In the genomic region with DNA sequence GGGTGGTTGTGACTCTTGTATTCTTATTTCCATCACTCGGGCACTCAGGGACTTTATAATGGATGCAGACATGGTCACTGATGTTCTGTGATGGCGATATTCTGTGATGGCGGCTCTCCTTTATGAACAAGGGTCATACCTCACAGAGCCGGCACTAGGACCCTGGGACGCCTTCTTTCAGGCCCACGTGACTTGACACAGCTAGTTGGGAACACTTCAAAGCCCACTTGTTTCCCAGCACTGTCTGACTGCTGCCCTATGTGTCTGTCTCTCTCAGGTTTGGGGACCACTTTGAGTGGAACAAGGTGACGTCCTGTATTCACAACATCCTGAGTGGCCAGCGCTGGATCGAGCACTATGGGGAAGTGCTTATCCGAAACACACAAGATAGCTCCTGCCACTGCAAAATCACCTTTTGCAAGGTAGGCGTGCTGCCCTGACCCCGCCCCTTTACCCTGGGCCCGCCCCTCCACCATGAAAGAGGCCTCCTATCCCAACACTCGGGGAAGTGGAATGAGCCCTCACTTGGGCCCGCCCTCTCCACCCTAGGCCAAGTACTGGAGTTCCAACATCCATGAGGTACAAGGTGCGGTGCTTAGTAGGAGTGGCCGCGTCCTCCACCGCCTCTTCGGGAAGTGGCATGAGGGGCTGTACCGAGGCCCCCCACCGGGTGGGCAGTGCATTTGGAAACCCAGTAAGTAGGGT, we compare ENCODE assay signal across 15 mouse cellular contexts. TPM values are rescaled to one million over a fixed set of nuclear protein-coding genes. Genes with fewer than 3 reads are reported as not detected.
A peak's percentile ranks its signal among the peaks of the same experiment; 100 is the strongest.
DNase-seq lines count a peak whose midpoint lies in the region; ATAC-seq lines count a peak whose summit lies in the region.
"Had no signal": no experiment of that assay in that cellular context is flagged by ENCODE, and none has a peak within 500 bp of the region (broad histone marks: within the 10 kb centered on the region; RNA-seq: fewer than 3 reads in every experiment).

No protein-coding gene starts in this region.

- 40% methylated on average over 22 of the region's 22 CpGs for WGBS in limb, embryonic 11.5 days
- WGBS in limb, embryonic 10.5 days = 44% methylated on average over 22 of the region's 22 CpGs
- 48% methylated on average over 22 of the region's 22 CpGs for WGBS in neural tube, embryonic 15.5 days
- WGBS in embryonic facial prominence, embryonic 10.5 days = 45% methylated on average over 22 of the region's 22 CpGs

- no peaks in the 10 kb centered on the region for H3K9me3 ChIP-seq in limb, embryonic 11.5 days (ENCODE audit: control insufficient read depth, low read length)
- no peaks in the 10 kb centered on the region for H3K9me3 ChIP-seq in limb, embryonic 10.5 days (replicated peaks)
- no peaks in the 10 kb centered on the region for H3K9me3 ChIP-seq in neural tube, embryonic 15.5 days (replicated peaks)
- H3K9me3 ChIP-seq in embryonic facial prominence, embryonic 10.5 days = no peaks in the 10 kb centered on the region
- H3K9me3 ChIP-seq: embryonic facial prominence, embryonic 13.5 days; liver, embryonic 15.5 days; neural tube, embryonic 12.5 days; stomach, embryonic 15.5 days had no signal

- H3K4me2 ChIP-seq in limb, embryonic 11.5 days (ENCODE audit: low read depth, severe bottlenecking) = no peak overlapping the region
- H3K4me2 ChIP-seq in neural tube, embryonic 15.5 days = 0 out of 2 replicates have a peak overlapping the region, but pooled peaks have one; percentile 9
- H3K4me2 ChIP-seq: embryonic facial prominence, embryonic 13.5 days; liver, embryonic 15.5 days; neural tube, embryonic 12.5 days; stomach, embryonic 15.5 days had no signal

- H3K4me3 ChIP-seq in limb, embryonic 11.5 days (ENCODE audit: low read depth, low read length) = no peak overlapping the region
- H3K4me3 ChIP-seq in limb, embryonic 10.5 days = no peak overlapping the region; the same call in 1 of the 2 replicates
- H3K4me3 ChIP-seq in neural tube, embryonic 15.5 days (replicated peaks) = no peak overlapping the region
- H3K4me3 ChIP-seq in embryonic facial prominence, embryonic 10.5 days = 0 out of 2 replicates have a peak overlapping the region, but pooled peaks have one; percentile 25
- H3K4me3 ChIP-seq: embryonic facial prominence, embryonic 13.5 days; liver, embryonic 15.5 days; neural tube, embryonic 12.5 days; stomach, embryonic 15.5 days had no signal

- no peaks in the 10 kb centered on the region; the same call in 1 of the 2 replicates for H3K36me3 ChIP-seq in limb, embryonic 11.5 days (ENCODE audit: control insufficient read depth, insufficient read depth, low read length)
- H3K36me3 ChIP-seq in limb, embryonic 10.5 days = peaks cover 28% of the 10 kb centered on the region
- peaks cover 43% of the 10 kb centered on the region for H3K36me3 ChIP-seq in neural tube, embryonic 15.5 days
- peaks cover 44% of the 10 kb centered on the region for H3K36me3 ChIP-seq in embryonic facial prominence, embryonic 10.5 days (replicated peaks)
- H3K36me3 ChIP-seq: stomach, embryonic 15.5 days had no signal

- ATAC-seq in limb, embryonic 11.5 days (ENCODE audit: insufficient number of reproducible peaks, low FRiP score, low TSS enrichment, low read depth) = no peak
- ATAC-seq in neural tube, embryonic 15.5 days (ENCODE audit: low FRiP score) = no peak
- ATAC-seq: inflammation-experienced regulatory T-cells, adult 6 months had no signal

- DNase-seq in limb, embryonic 11.5 days (ENCODE audit: low spot score) = peak; percentile 35
- DNase-seq in limb, embryonic 10.5 days (ENCODE audit: low spot score) = no peak
- DNase-seq in neural tube, embryonic 10.5 days (ENCODE audit: extremely low spot score, low spot score) = no peak
- peak; percentile 43 for DNase-seq in embryonic facial prominence, embryonic 10.5 days (ENCODE audit: low spot score)
- DNase-seq in cerebellum, postnatal 14 days = no peak
- no peak for DNase-seq in layer of hippocampus, adult 9-10 months (ENCODE audit: low spot score)
- DNase-seq: cerebellum, adult 2 months; heart, postnatal 14 days; kidney, postnatal 14 days had no signal

- H3K9ac ChIP-seq in limb, embryonic 11.5 days (ENCODE audit: low read length) = no peak overlapping the region
- H3K9ac ChIP-seq in neural tube, embryonic 15.5 days (replicated peaks) = no peak overlapping the region
- H3K9ac ChIP-seq: embryonic facial prominence, embryonic 13.5 days; liver, embryonic 15.5 days; neural tube, embryonic 12.5 days; stomach, embryonic 15.5 days had no signal

- H3K27ac ChIP-seq in limb, embryonic 11.5 days (replicated peaks; ENCODE audit: low read depth, low read length) = no peak overlapping the region
- no peak overlapping the region for H3K27ac ChIP-seq in limb, embryonic 10.5 days
- H3K27ac ChIP-seq in neural tube, embryonic 15.5 days (replicated peaks) = no peak overlapping the region
- no peak overlapping the region for H3K27ac ChIP-seq in embryonic facial prominence, embryonic 10.5 days (replicated peaks)
- H3K27ac ChIP-seq: embryonic facial prominence, embryonic 13.5 days; liver, embryonic 15.5 days; neural tube, embryonic 12.5 days; stomach, embryonic 15.5 days had no signal

- H3K27me3 ChIP-seq in limb, embryonic 11.5 days (ENCODE audit: control insufficient read depth, insufficient read depth, low read length) = no peaks in the 10 kb centered on the region
- no peaks in the 10 kb centered on the region for H3K27me3 ChIP-seq in limb, embryonic 10.5 days (ENCODE audit: low read depth, poor library complexity, severe bottlenecking)
- H3K27me3 ChIP-seq in neural tube, embryonic 15.5 days (replicated peaks) = no peaks in the 10 kb centered on the region
- no peaks in the 10 kb centered on the region for H3K27me3 ChIP-seq in embryonic facial prominence, embryonic 10.5 days (replicated peaks; ENCODE audit: low read depth, poor library complexity, severe bottlenecking)
- H3K27me3 ChIP-seq: embryonic facial prominence, embryonic 13.5 days; liver, embryonic 15.5 days; neural tube, embryonic 12.5 days; stomach, embryonic 15.5 days had no signal

- H3K4me1 ChIP-seq in limb, embryonic 11.5 days (ENCODE audit: control insufficient read depth, insufficient read depth, low read length) = no peaks in the 10 kb centered on the region
- H3K4me1 ChIP-seq in limb, embryonic 10.5 days = peaks cover 4% of the 10 kb centered on the region; the same call in 1 of the 2 replicates
- no peaks in the 10 kb centered on the region for H3K4me1 ChIP-seq in neural tube, embryonic 15.5 days
- H3K4me1 ChIP-seq in embryonic facial prominence, embryonic 10.5 days = peaks cover 15% of the 10 kb centered on the region
- H3K4me1 ChIP-seq: liver, embryonic 15.5 days; neural tube, embryonic 12.5 days had no signal

RNA-seq across cellular contexts. Expression of a gene that starts 16.4 kb away (rescaled TPM):
- 5.8 and 6.3 TPM in 2 replicates for polyA plus RNA-seq in limb, embryonic 11.5 days (2014; fragmentation: Nextera tagmentation; extraction: Ambion mirVana)
- 8.3 and 10.1 TPM in 2 replicates for polyA plus RNA-seq in limb, embryonic 10.5 days (2016; fragmentation: Nextera tagmentation; extraction: Ambion mirVana)
- 10.4 and 12.7 TPM in 2 replicates for polyA plus RNA-seq in neural tube, embryonic 15.5 days (2015; fragmentation: Nextera tagmentation; extraction: Ambion mirVana)
- 9.7 and 10.0 TPM in 2 replicates for polyA plus RNA-seq in embryonic facial prominence, embryonic 10.5 days (2016; fragmentation: Nextera tagmentation; extraction: Ambion mirVana)

RNA-seq across cellular contexts. Expression of a gene that starts 25.4 kb away (rescaled TPM):
- polyA plus RNA-seq in limb, embryonic 11.5 days (2014; fragmentation: Nextera tagmentation; extraction: Ambion mirVana) = 93.0 and 96.5 TPM in 2 replicates
- 93.6 and 94.8 TPM in 2 replicates for polyA plus RNA-seq in limb, embryonic 10.5 days (2016; fragmentation: Nextera tagmentation; extraction: Ambion mirVana)
- polyA plus RNA-seq in neural tube, embryonic 15.5 days (2015; fragmentation: Nextera tagmentation; extraction: Ambion mirVana) = 63.7 and 67.4 TPM in 2 replicates
- 86.6 and 89.9 TPM in 2 replicates for polyA plus RNA-seq in embryonic facial prominence, embryonic 10.5 days (2016; fragmentation: Nextera tagmentation; extraction: Ambion mirVana)

RNA-seq across cellular contexts. Expression of a gene that starts 25.6 kb away (rescaled TPM):
- polyA plus RNA-seq in limb, embryonic 11.5 days (2014; fragmentation: Nextera tagmentation; extraction: Ambion mirVana) = 0.79 and 1.4 TPM in 2 replicates
- polyA plus RNA-seq in limb, embryonic 10.5 days (2016; fragmentation: Nextera tagmentation; extraction: Ambion mirVana) = 0.90 and 1.0 TPM in 2 replicates
- 1.9 and 2.3 TPM in 2 replicates for polyA plus RNA-seq in neural tube, embryonic 15.5 days (2015; fragmentation: Nextera tagmentation; extraction: Ambion mirVana)
- 1.2 TPM in 2 replicates for polyA plus RNA-seq in embryonic facial prominence, embryonic 10.5 days (2016; fragmentation: Nextera tagmentation; extraction: Ambion mirVana)
- polyA plus RNA-seq: inflammation-experienced regulatory T-cells, adult 6 months had no signal

RNA-seq across cellular contexts. Expression of a gene that starts 37.1 kb away (rescaled TPM):
- polyA plus RNA-seq in limb, embryonic 11.5 days (2014; fragmentation: Nextera tagmentation; extraction: Ambion mirVana) = 31.9 and 34.4 TPM in 2 replicates
- 47.5 and 50.4 TPM in 2 replicates for polyA plus RNA-seq in limb, embryonic 10.5 days (2016; fragmentation: Nextera tagmentation; extraction: Ambion mirVana)
- 12.6 and 18.5 TPM in 2 replicates for polyA plus RNA-seq in neural tube, embryonic 15.5 days (2015; fragmentation: Nextera tagmentation; extraction: Ambion mirVana)
- 43.5 and 43.8 TPM in 2 replicates for polyA plus RNA-seq in embryonic facial prominence, embryonic 10.5 days (2016; fragmentation: Nextera tagmentation; extraction: Ambion mirVana)

RNA-seq across cellular contexts. Expression of a gene that starts 48.3 kb away (rescaled TPM):
- polyA plus RNA-seq in limb, embryonic 11.5 days (2014; fragmentation: Nextera tagmentation; extraction: Ambion mirVana) = not detected in 2 replicates
- 0.05 and 0.08 TPM in 2 replicates for polyA plus RNA-seq in limb, embryonic 10.5 days (2016; fragmentation: Nextera tagmentation; extraction: Ambion mirVana)
- 0.23 and 0.43 TPM in 2 replicates for polyA plus RNA-seq in neural tube, embryonic 15.5 days (2015; fragmentation: Nextera tagmentation; extraction: Ambion mirVana)
- polyA plus RNA-seq in embryonic facial prominence, embryonic 10.5 days (2016; fragmentation: Nextera tagmentation; extraction: Ambion mirVana) = 0.11 and 0.17 TPM in 2 replicates
- polyA plus RNA-seq: neural tube, embryonic 12.5 days; stomach, embryonic 15.5 days had no signal

Comparison
In these comparisons a context has a peak if more than half of its experiments do, and no peak if none do; other contexts are left out.
1. DNase-seq: peak in limb, embryonic 11.5 days (single experiment) and embryonic facial prominence, embryonic 10.5 days (single experiment); none in limb, embryonic 10.5 days (single experiment), neural tube, embryonic 10.5 days (single experiment), cerebellum, postnatal 14 days (0 of 2) and layer of hippocampus, adult 9-10 months (single experiment).